Mouse (Mus musculus) lung, embryonic 16.5 days (tissue): ENCODE data around the gene Morn2. TPM values are rescaled to one million over a fixed set of nuclear protein-coding genes. Genes with fewer than 3 reads are reported as not detected.

Experiments used
- ATAC-seq: fragments of 200-750 bp; cut with Nextera tagmentation; 2 replicates; pipeline ENCODE4 v1.8.0; 2017; ENCODE audit warnings: low read depth, mild to moderate bottlenecking, moderate library complexity
- H3K27ac ChIP-seq: fragments of 300-500 bp; sonication (generic); 2 replicates; pipeline ENCODE4 v1.5.1; 2014; ENCODE audit warnings: mild to moderate bottlenecking, control low read depth, low read length
- H3K27me3 ChIP-seq: fragments of 300-500 bp; sonication (generic); 2 replicates; pipeline ENCODE4 v1.6.1; 2014; ENCODE audit warnings: low read depth, low read length, mixed read lengths; ENCODE audit not compliant: control insufficient read depth, insufficient read depth
- H3K36me3 ChIP-seq: fragments of 300-500 bp; sonication (generic); 2 replicates; pipeline ENCODE4 v1.6.1; 2014; ENCODE audit warnings: low read length; ENCODE audit not compliant: control insufficient read depth, insufficient read depth
- H3K4me1 ChIP-seq: fragments of 300-500 bp; sonication (generic); replicated peaks from 2 replicates; pipeline ENCODE4 v1.6.1; 2014; ENCODE audit warnings: low read length, mixed read lengths; ENCODE audit not compliant: control insufficient read depth, insufficient read depth
- H3K4me2 ChIP-seq: fragments of 300-500 bp; sonication (generic); 2 replicates; pipeline ENCODE4 v1.6.1; 2014; ENCODE audit warnings: low read depth, low read length, control low read depth
- H3K4me3 ChIP-seq: fragments of 300-500 bp; sonication (generic); 2 replicates; pipeline ENCODE4 v1.5.1; 2014; ENCODE audit warnings: mild to moderate bottlenecking, low read length, control low read depth
- H3K9ac ChIP-seq: fragments of 300-500 bp; sonication (generic); 2 replicates; pipeline ENCODE4 v1.6.1; 2014; ENCODE audit warnings: low read length, control low read depth
- H3K9me3 ChIP-seq: fragments of 300-500 bp; sonication (generic); 2 replicates; pipeline ENCODE4 v1.6.1; 2016; ENCODE audit warnings: low read length; ENCODE audit not compliant: control insufficient read depth
- WGBS: fragments of 180-500 bp; shearing (Covaris S2); extraction: QIAGEN DNeasy Blood & Tissue Kit; methylation state at CpG from one replicate; pipeline ENCODE4 v1.1.7; 2014; 5-methylcytosine and 5-hydroxymethylcytosine counted together
- polyA plus RNA-seq: library from polyadenylated mRNA; unstranded; fragments of >200 nt; fragmentation: Nextera tagmentation; extraction: Ambion mirVana; gene quantifications from 2 replicates; pipeline ENCODE4 v1.2.1, GENCODE M21; 2015

The Morn2 gene
- polyA plus RNA-seq, 1 experiment from 2014 or later: 35.8 TPM

DNA sequence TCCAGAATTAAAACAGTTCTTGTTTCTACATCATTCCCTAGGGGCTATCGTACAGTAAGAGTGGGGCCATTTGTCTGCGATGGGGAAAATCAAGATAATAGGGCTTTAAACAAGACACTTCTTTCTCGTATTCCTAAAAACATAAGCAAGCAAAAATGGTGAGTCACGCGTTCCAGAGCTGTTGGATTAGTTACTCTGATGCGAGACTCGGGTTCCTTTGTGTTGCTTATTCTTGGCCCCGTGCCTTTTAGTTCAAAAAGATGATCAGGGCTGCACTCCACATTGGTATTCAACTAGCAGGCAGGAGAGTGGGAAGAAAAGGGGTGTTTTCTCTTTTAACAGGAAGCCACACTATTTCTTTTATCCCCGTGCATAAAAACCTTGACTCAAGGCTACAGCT lies 21.8 kb downstream of the Morn2 start:
- WGBS: 63% methylated on average over 9 of the region's 9 CpGs
- no peaks in the 10 kb centered on the region for H3K27me3 ChIP-seq
- no peak overlapping the region for H3K9ac ChIP-seq
- H3K4me2 ChIP-seq: no peak overlapping the region
- H3K4me3 ChIP-seq: no peak overlapping the region
- ATAC-seq: no peak
- no peaks in the 10 kb centered on the region for H3K4me1 ChIP-seq
- no peaks in the 10 kb centered on the region for H3K9me3 ChIP-seq
- H3K27ac ChIP-seq: no peak overlapping the region
- no peaks in the 10 kb centered on the region for H3K36me3 ChIP-seq

DNA sequence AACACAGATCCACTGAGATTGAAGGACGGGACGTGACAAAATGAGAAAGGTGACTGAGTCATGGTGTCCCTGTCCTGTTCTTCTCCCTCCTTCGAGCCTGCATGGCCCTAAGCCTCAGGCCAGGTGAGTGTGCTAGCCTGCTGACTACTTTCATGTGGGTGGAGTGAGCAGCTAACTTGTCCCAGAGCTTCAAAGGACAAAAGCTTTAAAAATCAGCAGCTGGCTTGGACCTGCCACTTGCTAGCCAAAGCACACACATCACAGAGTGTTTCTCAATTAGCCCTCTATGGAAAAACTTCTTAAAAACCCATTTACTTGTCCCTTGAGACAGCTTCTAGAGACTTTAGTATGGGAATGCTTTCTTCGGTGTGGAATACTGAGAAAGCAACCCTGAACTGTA lies 22.4 kb downstream of the Morn2 start:
- H3K4me1 ChIP-seq: no peaks in the 10 kb centered on the region
- no peaks in the 10 kb centered on the region for H3K36me3 ChIP-seq

DNA sequence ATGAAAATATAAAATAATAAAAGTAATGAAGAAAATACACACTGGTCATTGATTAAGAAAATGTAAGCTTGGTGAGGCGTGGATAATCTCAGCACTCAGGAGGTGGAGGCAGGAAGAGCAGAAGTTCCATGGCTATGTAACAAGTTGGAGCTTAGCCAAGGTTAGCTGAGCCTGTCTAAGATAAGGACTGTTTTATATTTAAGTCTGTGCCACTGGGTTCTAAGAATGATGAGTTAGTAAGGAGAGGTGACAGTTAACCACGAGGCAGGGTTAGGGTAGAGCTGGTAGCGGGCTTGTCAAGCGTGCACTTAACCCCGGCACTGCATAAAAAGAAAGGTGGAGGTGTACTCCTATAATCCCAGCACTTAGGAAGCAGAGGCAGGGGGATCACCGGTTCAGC lies 32.2 kb downstream of the Morn2 start:
- no peaks in the 10 kb centered on the region for H3K9me3 ChIP-seq
- no peak overlapping the region for H3K4me3 ChIP-seq
- H3K27me3 ChIP-seq: no peaks in the 10 kb centered on the region
- no peak for ATAC-seq
- no peaks in the 10 kb centered on the region for H3K4me1 ChIP-seq
- no peaks in the 10 kb centered on the region for H3K36me3 ChIP-seq
- WGBS: 63% methylated on average over 6 of the region's 6 CpGs
- H3K27ac ChIP-seq: no peak overlapping the region
- H3K9ac ChIP-seq: no peak overlapping the region
- no peak overlapping the region for H3K4me2 ChIP-seq

More for the DNA sequence above, 22.4 kb downstream of the Morn2 start:
- Histone ChIP-seq H3K9ac (no peak overlapping the region), H3K9me3 (no peaks in the 10 kb centered on the region), H3K4me3 (no peak overlapping the region), H3K27me3 (no peaks in the 10 kb centered on the region), H3K4me2 (no peak overlapping the region), H3K27ac (no peak overlapping the region)
- WGBS: 73% methylated on average over 4 of the region's 4 CpGs
- ATAC-seq: no peak

GRCm38 (mm10) chr17:80323015-80323414 lies 33.0 kb downstream of the Morn2 start:
- Histone ChIP-seq H3K27me3 (no peaks in the 10 kb centered on the region), H3K27ac (no peak overlapping the region), H3K4me3 (no peak overlapping the region), H3K9me3 (no peaks in the 10 kb centered on the region), H3K9ac (no peak overlapping the region), H3K36me3 (no peaks in the 10 kb centered on the region), H3K4me2 (no peak overlapping the region), H3K4me1 (no peaks in the 10 kb centered on the region)
- WGBS: 78% methylated on average over 4 of the region's 4 CpGs
- ATAC-seq: no peak

DNA sequence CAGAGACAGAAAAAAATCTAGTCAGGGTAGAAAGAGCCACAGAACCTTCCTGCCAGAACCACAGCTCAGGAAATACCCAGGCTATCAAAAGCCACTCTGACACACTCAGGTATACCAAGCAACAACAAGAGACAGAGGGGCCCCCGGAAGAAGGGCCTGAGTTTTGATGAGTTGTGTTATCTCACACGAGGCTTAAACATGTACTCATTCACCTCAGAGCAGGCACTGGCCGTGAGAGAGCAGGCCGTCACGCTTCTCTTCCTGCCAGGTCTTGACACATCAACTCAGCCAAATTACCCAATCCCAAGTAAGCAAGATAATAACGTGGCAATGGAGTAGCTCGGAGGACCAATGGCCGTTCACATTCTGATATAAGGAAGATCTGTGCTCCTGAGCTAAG lies 33.7 kb downstream of the Morn2 start:
- no peak overlapping the region for H3K9ac ChIP-seq
- H3K27ac ChIP-seq: no peak overlapping the region
- no peak overlapping the region for H3K4me2 ChIP-seq
- no peaks in the 10 kb centered on the region for H3K27me3 ChIP-seq
- no peaks in the 10 kb centered on the region for H3K4me1 ChIP-seq
- ATAC-seq: no peak
- no peaks in the 10 kb centered on the region for H3K36me3 ChIP-seq
- H3K4me3 ChIP-seq: no peak overlapping the region
- 58% methylated on average over 8 of the region's 8 CpGs for WGBS
- no peaks in the 10 kb centered on the region for H3K9me3 ChIP-seq

GRCm38 (mm10) chr17:80324521-80324920 lies 34.5 kb downstream of the Morn2 start:
- no peaks in the 10 kb centered on the region for H3K36me3 ChIP-seq
- no peaks in the 10 kb centered on the region for H3K9me3 ChIP-seq
- WGBS: 73% methylated on average over 7 of the region's 7 CpGs
- H3K4me1 ChIP-seq: no peaks in the 10 kb centered on the region
- no peak overlapping the region for H3K4me2 ChIP-seq
- H3K27me3 ChIP-seq: no peaks in the 10 kb centered on the region
- H3K27ac ChIP-seq: no peak overlapping the region
- no peak for ATAC-seq
- no peak overlapping the region for H3K4me3 ChIP-seq
- no peak overlapping the region for H3K9ac ChIP-seq

DNA sequence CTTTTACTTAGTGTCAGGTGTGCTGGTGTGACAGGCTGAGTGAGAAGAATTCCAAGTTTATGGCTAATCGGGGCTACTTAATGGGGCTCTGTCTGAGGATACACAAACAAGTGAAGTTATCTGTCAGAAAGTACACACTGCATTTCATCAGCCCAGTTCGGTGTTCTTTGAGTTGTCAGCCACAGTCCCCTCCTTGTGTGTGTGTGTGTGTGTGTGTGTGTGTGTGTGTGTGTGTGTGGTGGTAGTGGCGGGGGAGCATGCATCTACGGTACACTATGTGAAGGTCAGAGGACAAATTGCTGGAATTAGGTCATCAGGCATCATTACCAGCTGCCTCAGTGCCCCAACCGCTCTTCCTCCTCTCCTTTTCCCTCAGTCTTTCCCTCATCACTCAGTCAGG lies 35.5 kb downstream of the Morn2 start:
- Histone ChIP-seq H3K36me3 (no peaks in the 10 kb centered on the region), H3K27me3 (no peaks in the 10 kb centered on the region), H3K27ac (no peak overlapping the region), H3K4me2 (no peak overlapping the region), H3K9me3 (no peaks in the 10 kb centered on the region), H3K4me1 (no peaks in the 10 kb centered on the region), H3K9ac (no peak overlapping the region), H3K4me3 (no peak overlapping the region)
- 63% methylated on average over 5 of the region's 5 CpGs for WGBS
- no peak for ATAC-seq

DNA sequence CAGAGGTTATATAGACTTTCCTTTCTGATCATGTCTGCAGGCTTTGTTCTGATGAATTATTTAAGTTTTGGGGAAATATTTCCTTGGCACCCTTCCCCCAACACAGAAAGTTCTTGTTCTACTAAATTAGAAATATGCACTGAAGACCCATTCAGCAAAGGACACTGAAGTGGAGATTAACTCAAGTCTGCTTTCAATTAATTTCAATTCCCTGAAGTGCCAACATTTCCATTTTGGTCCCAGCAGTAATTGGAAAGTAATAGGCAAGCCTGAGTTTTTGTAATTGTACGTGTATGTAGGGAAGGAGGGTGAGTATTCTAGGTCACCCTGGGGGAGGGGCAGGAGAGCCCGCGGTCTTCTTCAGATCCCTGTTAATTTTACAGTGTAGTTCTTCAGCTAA lies 36.4 kb downstream of the Morn2 start:
- no peak for ATAC-seq
- no peaks in the 10 kb centered on the region for H3K4me1 ChIP-seq
- H3K9ac ChIP-seq: no peak overlapping the region
- no peak overlapping the region for H3K27ac ChIP-seq
- WGBS: 84% methylated on average over 3 of the region's 3 CpGs
- no peak overlapping the region for H3K4me2 ChIP-seq
- H3K27me3 ChIP-seq: no peaks in the 10 kb centered on the region
- H3K4me3 ChIP-seq: no peak overlapping the region
- H3K9me3 ChIP-seq: no peaks in the 10 kb centered on the region
- no peaks in the 10 kb centered on the region for H3K36me3 ChIP-seq

GRCm38 (mm10) chr17:80332386-80332785 lies 42.4 kb downstream of the Morn2 start:
- H3K4me3 ChIP-seq: no peak overlapping the region
- no peaks in the 10 kb centered on the region for H3K4me1 ChIP-seq
- 0 out of 2 replicates have a peak, but pooled peaks have one; percentile 49 for ATAC-seq
- no peak overlapping the region for H3K9ac ChIP-seq
- WGBS: 40% methylated on average over 2 of the region's 2 CpGs
- no peaks in the 10 kb centered on the region for H3K36me3 ChIP-seq
- no peaks in the 10 kb centered on the region for H3K9me3 ChIP-seq
- H3K27ac ChIP-seq: no peak overlapping the region
- no peaks in the 10 kb centered on the region for H3K27me3 ChIP-seq
- H3K4me2 ChIP-seq: no peak overlapping the region

DNA sequence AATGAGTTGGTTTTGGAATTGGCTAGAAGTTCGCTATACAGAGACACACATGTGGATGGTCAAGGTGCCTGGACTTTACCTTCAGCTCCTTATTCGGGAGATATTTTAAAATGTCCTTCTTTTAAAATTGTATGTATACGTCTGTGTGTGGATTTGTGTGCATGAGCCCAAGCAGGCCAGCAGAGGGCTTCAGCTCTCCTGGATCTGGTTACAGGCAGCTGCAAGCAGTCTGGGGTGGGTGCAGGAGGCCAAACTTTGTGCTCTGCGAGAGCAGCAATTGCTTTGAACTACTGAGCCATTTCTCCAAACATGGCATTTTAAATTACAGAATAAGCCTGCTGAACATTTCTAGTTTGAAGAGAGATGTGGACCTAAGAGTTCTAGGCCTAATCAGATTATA lies 55.3 kb downstream of the Morn2 start:
- 76% methylated on average over 4 of the region's 4 CpGs for WGBS
- Histone ChIP-seq H3K27ac (no peak overlapping the region), H3K4me3 (no peak overlapping the region), H3K4me1 (no peaks in the 10 kb centered on the region), H3K4me2 (no peak overlapping the region), H3K9ac (no peak overlapping the region), H3K36me3 (no peaks in the 10 kb centered on the region), H3K27me3 (no peaks in the 10 kb centered on the region), H3K9me3 (peaks cover 2% of the 10 kb centered on the region; the same call in 1 of the 2 replicates)
- ATAC-seq: no peak
